Mouse (Mus musculus) stomach, embryonic 15.5 days (tissue): Measurements from ENCODE around the gene Pde4dip. TPM values are rescaled to one million over a fixed set of nuclear protein-coding genes. Genes with fewer than 3 reads are reported as not detected.
A peak's percentile ranks its signal among the peaks of the same experiment; 100 is the strongest.

Source experiments
- ATAC-seq: fragments of 200-750 bp; cut with Nextera tagmentation; 2 replicates; pipeline ENCODE4 v1.8.0; 2017; ENCODE audit warnings: low read depth, moderate number of reproducible peaks, moderate TSS enrichment; ENCODE audit not compliant: insufficient read depth, low FRiP score
- H3K27ac ChIP-seq: fragments of 300-500 bp; sonication (generic); 2 replicates; pipeline ENCODE4 v1.5.1; 2015; ENCODE audit warnings: mild to moderate bottlenecking, inconsistent platforms
- H3K27me3 ChIP-seq: fragments of 300-500 bp; sonication (generic); replicated peaks from 2 replicates; pipeline ENCODE4 v1.6.1; 2015; ENCODE audit warnings: inconsistent platforms
- H3K36me3 ChIP-seq: fragments of 300-500 bp; sonication (generic); 2 replicates; pipeline ENCODE4 v1.6.1; 2015; ENCODE audit warnings: inconsistent platforms
- H3K4me1 ChIP-seq: fragments of 300-500 bp; sonication (generic); 2 replicates; pipeline ENCODE4 v1.6.1; 2015; ENCODE audit warnings: inconsistent platforms
- H3K4me2 ChIP-seq: fragments of 300-500 bp; sonication (generic); 2 replicates; pipeline ENCODE4 v1.6.1; 2015; ENCODE audit warnings: mild to moderate bottlenecking, inconsistent platforms
- H3K4me3 ChIP-seq: fragments of 300-500 bp; sonication (generic); replicated peaks from 2 replicates; pipeline ENCODE4 v1.5.1; 2015; ENCODE audit warnings: inconsistent platforms
- H3K9ac ChIP-seq: fragments of 300-500 bp; sonication (generic); 2 replicates; pipeline ENCODE4 v1.6.1; 2015; ENCODE audit warnings: inconsistent platforms
- H3K9me3 ChIP-seq: fragments of 300-500 bp; sonication (generic); 2 replicates; pipeline ENCODE4 v1.6.1; 2016; ENCODE audit warnings: inconsistent platforms
- WGBS: fragments of 180-500 bp; shearing (Covaris S2); methylation state at CpG from one replicate; pipeline ENCODE4 v1.1.7; 2015; 5-methylcytosine and 5-hydroxymethylcytosine counted together
- polyA plus RNA-seq: library from polyadenylated mRNA; unstranded; fragments of >200 nt; fragmentation: Nextera tagmentation; extraction: Ambion mirVana; gene quantifications from 2 replicates; pipeline ENCODE4 v1.2.1, GENCODE M21; 2015

The Pde4dip gene
- polyA plus RNA-seq, 1 experiment from 2014 or later = 21.3 TPM

DNA sequence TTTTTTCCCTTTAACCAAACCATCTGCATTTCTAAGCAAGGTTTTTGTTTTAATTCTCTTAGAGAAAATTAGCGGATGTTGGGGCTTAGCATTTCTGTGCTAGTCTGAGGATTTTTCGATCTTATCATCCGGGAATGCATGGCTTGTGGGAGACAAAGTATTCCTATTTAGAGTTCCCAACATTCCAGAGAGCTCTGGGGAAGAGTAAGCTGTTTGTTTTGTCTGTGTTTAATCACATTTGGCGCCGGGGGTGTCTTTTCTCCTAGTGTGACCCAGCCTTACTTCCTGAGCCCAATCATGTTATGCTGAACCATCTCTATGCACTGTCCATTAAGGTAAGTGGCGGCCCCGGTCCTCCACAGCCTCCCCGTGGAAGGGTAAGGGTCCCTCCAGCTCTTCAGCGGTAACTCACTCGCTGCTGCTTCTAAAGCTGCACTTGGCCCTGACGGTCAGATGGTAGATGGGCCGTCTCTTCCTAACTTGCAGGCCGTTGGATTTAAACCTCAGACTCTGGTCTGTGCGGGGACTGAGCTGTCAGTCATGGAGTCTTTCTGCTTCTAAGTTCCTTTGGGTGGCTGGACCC, 221.3 kb downstream of the Pde4dip start:
- no peak for ATAC-seq
- H3K27me3 ChIP-seq = no peaks in the 10 kb centered on the region
- no peak overlapping the region for H3K27ac ChIP-seq
- no peak overlapping the region for H3K4me2 ChIP-seq
- no peak overlapping the region for H3K4me3 ChIP-seq
- no peak overlapping the region for H3K9ac ChIP-seq
- H3K36me3 ChIP-seq = peaks cover 13% of the 10 kb centered on the region
- H3K4me1 ChIP-seq = no peaks in the 10 kb centered on the region
- 66% methylated on average over 14 of the region's 14 CpGs for WGBS
- H3K9me3 ChIP-seq = no peaks in the 10 kb centered on the region

DNA sequence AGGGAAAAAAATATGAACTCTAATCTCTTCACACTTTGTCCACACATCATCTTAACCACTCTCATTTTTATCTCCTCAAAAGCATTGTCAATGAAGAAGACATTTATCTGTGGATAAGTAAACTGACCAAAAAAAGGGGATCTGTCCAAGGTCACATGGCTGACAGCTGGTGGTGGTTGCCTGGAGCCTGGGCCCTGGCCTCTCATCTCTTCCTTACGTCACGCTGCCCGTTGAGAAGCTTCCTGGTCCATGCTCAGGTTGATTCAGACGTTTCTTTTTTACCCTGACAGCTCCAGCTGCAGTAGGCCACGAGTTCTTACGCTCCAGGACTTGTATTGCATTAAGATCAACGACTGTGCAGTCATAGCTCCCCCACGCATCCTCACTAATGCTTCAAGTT, 222.4 kb downstream of the Pde4dip start:
- Histone ChIP-seq H3K27ac (no peak overlapping the region), H3K4me1 (no peaks in the 10 kb centered on the region), H3K4me2 (no peak overlapping the region), H3K9ac (no peak overlapping the region), H3K36me3 (peaks cover 7% of the 10 kb centered on the region), H3K9me3 (no peaks in the 10 kb centered on the region), H3K4me3 (no peak overlapping the region), H3K27me3 (no peaks in the 10 kb centered on the region)
- 47% methylated on average over 8 of the region's 8 CpGs for WGBS
- no peak for ATAC-seq

DNA sequence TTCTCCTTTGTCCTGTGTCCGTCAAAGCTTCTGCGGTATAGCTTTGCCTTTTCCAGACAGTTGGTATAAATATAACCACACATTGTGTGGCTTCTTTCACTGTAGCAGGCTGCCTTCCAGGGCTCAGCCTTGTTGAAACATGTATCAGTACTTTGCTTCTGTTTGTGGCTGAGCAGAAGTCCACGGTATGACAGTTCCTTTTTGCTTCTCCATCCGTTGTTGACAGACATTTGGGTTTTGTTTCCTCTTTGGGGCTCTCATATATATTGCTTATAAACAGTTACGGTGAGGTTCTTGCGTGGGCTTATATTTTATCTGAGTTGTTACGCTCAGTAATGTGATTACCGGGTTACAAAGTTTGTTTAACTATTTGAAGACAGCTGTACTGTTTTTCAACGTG, 223.0 kb downstream of the Pde4dip start:
- no peaks in the 10 kb centered on the region for H3K27me3 ChIP-seq
- no peaks in the 10 kb centered on the region for H3K9me3 ChIP-seq
- no peak overlapping the region for H3K9ac ChIP-seq
- H3K4me1 ChIP-seq = 0 out of 2 replicates have a peak, but pooled peaks cover under 1% of the 10 kb centered on the region
- WGBS = 53% methylated on average over 9 of the region's 9 CpGs
- no peak overlapping the region for H3K4me2 ChIP-seq
- no peak overlapping the region for H3K4me3 ChIP-seq
- H3K27ac ChIP-seq = no peak overlapping the region
- peaks cover 6% of the 10 kb centered on the region for H3K36me3 ChIP-seq
- ATAC-seq = no peak

DNA sequence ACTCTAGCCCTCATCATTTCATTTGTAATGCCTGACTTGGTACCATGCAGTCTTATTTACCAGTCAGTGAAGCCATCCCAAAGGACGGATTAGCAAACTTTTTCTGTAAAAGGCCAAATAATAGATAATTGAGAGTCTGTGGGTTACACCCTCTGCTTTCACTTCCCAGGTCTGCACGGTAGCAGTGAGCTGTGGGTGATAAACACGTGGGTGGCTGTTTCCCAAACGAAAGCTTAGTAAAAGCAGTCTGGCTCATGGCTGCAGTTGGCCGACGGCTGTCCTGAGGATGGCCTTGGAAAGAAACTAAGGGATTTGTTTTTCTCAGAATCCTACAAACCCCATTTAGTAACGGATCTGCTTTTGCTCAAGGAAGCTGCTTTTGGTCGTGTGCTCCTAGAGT, 227.3 kb downstream of the Pde4dip start:
- no peak for ATAC-seq
- no peak overlapping the region for H3K4me2 ChIP-seq

DNA sequence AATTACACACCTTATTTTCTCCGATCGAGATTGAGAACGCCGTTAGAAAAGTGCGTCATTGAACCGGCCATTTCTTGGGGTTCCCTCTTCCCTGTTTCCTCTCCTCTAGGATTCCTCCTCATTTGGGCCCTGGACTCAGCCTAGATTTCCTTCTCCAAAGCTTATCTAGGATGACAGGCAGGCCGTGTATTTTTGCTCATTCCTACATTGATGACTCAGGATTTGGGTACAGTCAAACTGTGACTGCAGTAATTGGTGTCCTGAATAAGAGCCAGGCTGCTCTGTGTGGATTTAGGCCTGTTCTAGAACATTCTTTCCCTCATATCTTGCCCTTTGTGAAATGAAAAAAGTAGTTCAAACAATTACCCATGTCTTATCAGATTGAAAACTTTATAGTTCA, 228.8 kb downstream of the Pde4dip start:
- Histone ChIP-seq H3K9me3 (no peaks in the 10 kb centered on the region), H3K4me1 (peaks cover 22% of the 10 kb centered on the region), H3K4me3 (peak overlapping the region; percentile 97; the same call in 1 of the 2 replicates), H3K36me3 (no peaks in the 10 kb centered on the region; the same call in 1 of the 2 replicates), H3K27ac (no peak overlapping the region), H3K27me3 (no peaks in the 10 kb centered on the region), H3K9ac (no peak overlapping the region), H3K4me2 (peak overlapping the region; percentile 84)
- no peak; the same call in 1 of the 2 replicates for ATAC-seq
- WGBS = 85% methylated on average over 7 of the region's 7 CpGs

More for the DNA sequence above, 227.3 kb downstream of the Pde4dip start:
- H3K27me3 ChIP-seq = no peaks in the 10 kb centered on the region
- H3K36me3 ChIP-seq = no peaks in the 10 kb centered on the region; the same call in none of the 2 replicates
- H3K9me3 ChIP-seq = no peaks in the 10 kb centered on the region
- peaks cover 22% of the 10 kb centered on the region for H3K4me1 ChIP-seq
- H3K4me3 ChIP-seq = no peak overlapping the region
- no peak overlapping the region for H3K9ac ChIP-seq
- WGBS = 53% methylated on average over 8 of the region's 8 CpGs
- H3K27ac ChIP-seq = no peak overlapping the region

DNA sequence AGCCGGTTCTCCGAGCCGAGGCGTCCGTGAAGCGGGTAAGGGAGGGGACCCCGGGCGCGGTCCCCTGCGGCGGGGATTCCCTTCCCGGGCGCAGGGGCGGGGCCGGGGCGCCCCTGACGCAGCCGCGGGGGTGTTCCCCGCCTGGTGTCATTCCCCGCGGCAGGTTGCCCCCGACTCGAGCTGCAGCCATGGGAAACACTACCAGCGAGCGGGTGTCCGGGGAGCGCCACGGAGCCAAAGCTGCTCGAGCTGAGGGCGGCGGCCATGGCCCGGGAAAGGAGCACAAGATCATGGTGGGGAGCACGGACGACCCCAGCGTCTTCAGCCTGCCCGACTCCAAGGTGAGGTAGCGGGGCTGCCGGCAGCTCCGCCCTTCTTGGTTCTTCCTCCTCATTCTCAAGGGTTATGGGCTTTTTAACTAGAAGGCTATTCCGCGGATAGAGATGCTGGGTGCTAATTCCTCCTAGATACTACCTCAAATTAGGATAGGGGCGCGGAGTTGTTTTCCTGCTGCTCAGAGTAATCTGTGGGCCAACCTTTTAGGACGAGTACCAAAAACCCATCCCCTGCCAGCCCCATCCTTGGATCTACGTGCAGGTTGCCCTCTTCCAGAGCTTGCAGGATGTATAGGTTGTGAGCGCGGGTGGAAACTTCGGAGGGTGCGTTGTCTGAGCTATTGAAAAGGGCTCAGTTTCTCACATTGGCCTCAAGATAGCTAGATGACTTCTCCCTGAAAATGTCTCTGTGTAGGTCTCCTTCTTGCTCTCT, 229.9 kb downstream of the Pde4dip start:
- Histone ChIP-seq H3K36me3 (no peaks in the 10 kb centered on the region), H3K9ac (peak overlapping the region; percentile 71), H3K4me2 (peak overlapping the region; percentile 84), H3K27ac (peak overlapping the region; percentile 61; the same call in 1 of the 2 replicates), H3K4me1 (peaks cover 22% of the 10 kb centered on the region), H3K4me3 (peak overlapping the region; percentile 97), H3K9me3 (no peaks in the 10 kb centered on the region), H3K27me3 (no peaks in the 10 kb centered on the region)
- 1% methylated on average over 43 of the region's 50 CpGs for WGBS
- peak; percentile 76 for ATAC-seq

DNA sequence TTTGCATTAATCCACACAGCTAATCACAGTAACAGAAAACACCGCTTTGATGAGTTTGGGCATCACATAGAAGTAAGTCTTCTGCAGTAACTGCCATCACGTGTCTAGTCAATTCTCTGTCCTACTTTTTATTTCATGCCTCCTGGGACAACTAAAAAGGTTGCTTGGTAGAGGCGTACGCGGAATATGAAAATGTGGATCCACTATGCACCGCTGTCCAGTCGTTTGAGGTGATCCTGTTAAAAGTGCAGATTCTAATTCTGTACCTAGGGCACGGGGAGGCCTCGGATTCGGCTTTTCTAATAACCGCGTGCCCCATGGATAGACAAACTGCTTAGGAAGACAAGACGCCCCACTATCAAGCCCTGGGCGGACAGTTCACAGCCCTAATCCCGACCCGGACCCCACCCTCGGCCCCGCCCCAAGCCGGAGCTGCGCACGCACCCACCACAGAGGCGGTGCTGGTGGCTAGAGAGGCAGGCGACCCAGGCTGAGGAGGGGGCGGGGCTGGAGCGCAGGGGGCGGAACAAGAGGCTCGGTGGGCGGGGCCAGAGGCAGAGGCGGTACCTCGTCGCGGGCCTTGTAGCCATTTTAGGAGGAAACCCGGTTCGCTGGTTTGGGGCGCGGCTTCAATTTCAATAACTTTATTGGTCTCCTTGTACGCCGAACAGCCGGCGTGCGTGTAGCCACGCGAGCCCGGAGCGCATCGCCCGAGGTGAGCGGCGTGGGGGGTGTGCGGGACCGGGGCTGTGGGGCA, 230.7 kb downstream of the Pde4dip start, which contains the start of gene Prkab2:
Gene Prkab2, plus strand, starts transcription at position 539 of the 757 bp plus-strand sequence.
- no peaks in the 10 kb centered on the region for H3K27me3 ChIP-seq
- no peaks in the 10 kb centered on the region for H3K36me3 ChIP-seq
- H3K4me2 ChIP-seq = peak within 1 kb of the TSS; percentile 84
- peaks cover 22% of the 10 kb centered on the region for H3K4me1 ChIP-seq
- 2% methylated on average over 51 of the region's 51 CpGs for WGBS
- ATAC-seq = peak; percentile 94
- H3K9ac ChIP-seq = peak within 1 kb of the TSS; percentile 71
- H3K9me3 ChIP-seq = no peaks in the 10 kb centered on the region
- H3K4me3 ChIP-seq = peak within 1 kb of the TSS; percentile 97
- peak within 1 kb of the TSS; percentile 61; the same call in 1 of the 2 replicates for H3K27ac ChIP-seq

DNA sequence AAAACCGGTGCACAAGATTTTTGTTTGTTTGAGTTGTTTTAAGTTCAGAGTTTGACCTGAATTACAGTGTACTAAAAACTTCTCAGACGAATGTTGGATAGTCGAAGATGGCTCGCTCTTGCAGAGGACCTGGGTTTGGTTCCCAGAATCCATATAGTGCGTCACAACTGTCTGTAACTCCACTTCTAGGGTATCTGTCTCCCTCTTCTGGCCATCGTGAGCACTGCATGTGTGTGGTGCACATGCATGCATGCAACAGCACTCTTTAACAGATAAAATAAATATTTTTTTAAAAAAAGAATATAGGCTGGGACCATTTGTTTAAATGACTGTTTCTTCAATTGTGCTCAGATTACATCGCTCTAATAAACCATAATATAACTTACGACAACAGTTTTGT, 233.6 kb downstream of the Pde4dip start:
- no peak for ATAC-seq
- H3K27ac ChIP-seq = no peak overlapping the region
- H3K4me3 ChIP-seq = no peak overlapping the region
- H3K4me2 ChIP-seq = no peak overlapping the region
- H3K27me3 ChIP-seq = no peaks in the 10 kb centered on the region
- 82% methylated on average over 8 of the region's 8 CpGs for WGBS
- H3K4me1 ChIP-seq = peaks cover 18% of the 10 kb centered on the region
- H3K9ac ChIP-seq = no peak overlapping the region
- H3K9me3 ChIP-seq = no peaks in the 10 kb centered on the region
- no peaks in the 10 kb centered on the region for H3K36me3 ChIP-seq

DNA sequence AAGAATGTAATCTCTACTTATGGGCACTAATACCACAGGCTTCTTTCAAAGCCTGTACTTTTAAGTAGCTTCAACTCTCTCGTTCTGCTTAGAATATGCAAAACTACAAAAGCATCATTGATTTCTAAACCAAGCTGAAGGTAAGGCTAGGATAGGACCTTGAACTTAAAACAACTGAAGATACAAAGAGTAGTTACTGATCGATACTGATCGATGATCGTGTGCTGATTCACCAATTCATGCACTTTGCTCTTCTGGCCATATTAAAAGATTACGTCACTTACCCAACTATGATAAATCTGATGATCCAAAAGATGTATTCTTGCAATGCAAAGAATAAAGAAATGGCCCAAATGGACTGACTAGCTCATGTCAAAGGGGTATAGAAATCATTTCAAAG, 234.7 kb downstream of the Pde4dip start:
- no peak for ATAC-seq
- Histone ChIP-seq H3K9me3 (no peaks in the 10 kb centered on the region), H3K4me1 (peaks cover 7% of the 10 kb centered on the region; the same call in 1 of the 2 replicates), H3K27me3 (no peaks in the 10 kb centered on the region), H3K4me3 (no peak overlapping the region), H3K27ac (no peak overlapping the region), H3K4me2 (no peak overlapping the region), H3K36me3 (no peaks in the 10 kb centered on the region), H3K9ac (no peak overlapping the region)
- 90% methylated on average over 5 of the region's 5 CpGs for WGBS

DNA sequence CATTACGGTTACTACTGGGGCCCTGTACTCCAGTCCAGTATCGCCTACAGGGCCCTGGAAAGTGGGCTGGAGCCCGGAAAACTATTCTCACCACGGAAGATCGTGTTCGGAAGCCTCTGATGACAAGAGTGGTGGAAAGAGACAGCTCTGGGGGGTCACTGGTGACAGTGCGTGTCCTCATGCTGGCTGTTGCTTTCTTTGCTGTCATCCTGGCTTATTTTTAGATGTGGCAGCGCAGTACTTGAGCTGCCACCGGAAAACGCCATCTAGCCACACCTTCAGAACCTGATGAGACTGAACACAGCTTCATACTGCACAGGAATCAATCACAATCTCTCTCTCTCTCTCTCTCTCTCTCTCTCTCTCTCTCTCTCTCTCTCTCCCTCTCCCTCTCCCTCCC, 236.9 kb downstream of the Pde4dip start:
- Histone ChIP-seq H3K27me3 (no peaks in the 10 kb centered on the region), H3K4me2 (no peak overlapping the region), H3K4me3 (no peak overlapping the region), H3K36me3 (no peaks in the 10 kb centered on the region), H3K9me3 (no peaks in the 10 kb centered on the region), H3K4me1 (no peaks in the 10 kb centered on the region), H3K9ac (no peak overlapping the region), H3K27ac (no peak overlapping the region)
- no peak for ATAC-seq
- 73% methylated on average over 10 of the region's 10 CpGs for WGBS

DNA sequence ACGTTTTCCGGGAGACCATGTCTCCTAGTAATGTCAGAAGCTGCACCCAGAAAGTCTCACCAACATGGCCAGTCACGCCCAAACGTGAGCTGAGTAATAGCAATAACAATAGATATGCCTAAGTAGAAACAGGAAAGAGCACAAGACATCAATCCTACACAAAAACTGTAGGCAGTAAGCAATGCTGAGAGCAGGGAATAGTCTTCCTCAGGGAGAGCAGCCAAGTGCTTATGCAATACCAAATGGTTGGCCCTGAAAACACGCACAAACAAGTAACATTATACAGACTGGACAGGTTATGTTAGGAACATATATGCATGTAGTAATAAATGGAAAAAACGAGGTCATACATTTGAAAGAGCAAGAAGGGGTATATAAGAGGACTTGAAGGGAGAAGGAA, 239.0 kb downstream of the Pde4dip start:
- Histone ChIP-seq H3K36me3 (no peaks in the 10 kb centered on the region), H3K4me3 (no peak overlapping the region), H3K9ac (no peak overlapping the region), H3K4me2 (no peak overlapping the region), H3K27ac (no peak overlapping the region), H3K4me1 (no peaks in the 10 kb centered on the region), H3K9me3 (no peaks in the 10 kb centered on the region), H3K27me3 (no peaks in the 10 kb centered on the region)
- 64% methylated on average over 6 of the region's 6 CpGs for WGBS
- ATAC-seq = no peak

DNA sequence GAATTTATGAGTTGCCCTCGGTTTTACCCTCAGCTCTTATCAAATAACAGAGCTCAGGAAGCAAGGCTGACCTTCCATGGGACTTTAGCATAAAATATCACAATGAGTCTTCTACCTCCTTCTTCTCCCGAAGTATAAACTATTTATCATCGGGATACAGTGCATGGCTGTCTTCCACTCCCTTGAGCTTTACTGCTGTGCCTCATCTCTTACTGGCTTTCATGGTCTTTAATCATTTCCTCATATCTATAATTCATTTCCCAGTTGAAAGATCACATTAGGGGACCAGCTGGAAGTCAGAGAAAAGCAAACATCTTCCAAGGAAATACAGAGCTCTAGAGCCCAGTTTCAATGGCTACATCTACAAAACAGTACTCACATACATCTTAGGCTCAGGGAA, 239.5 kb downstream of the Pde4dip start:
- Histone ChIP-seq H3K36me3 (no peaks in the 10 kb centered on the region), H3K27me3 (no peaks in the 10 kb centered on the region), H3K9me3 (no peaks in the 10 kb centered on the region), H3K27ac (no peak overlapping the region), H3K9ac (no peak overlapping the region), H3K4me2 (no peak overlapping the region), H3K4me1 (no peaks in the 10 kb centered on the region), H3K4me3 (no peak overlapping the region)
- 63% methylated on average over 3 of the region's 3 CpGs for WGBS
- ATAC-seq = no peak
